9 mouse cellular contexts compared by ENCODE assay signal in genomic region chr2:35215363-35215762, GRCm38 (mm10). TPM values are rescaled to one million over a fixed set of nuclear protein-coding genes. Genes with fewer than 3 reads are reported as not detected.
DNase-seq lines count a peak whose midpoint lies in the region; ATAC-seq and TF ChIP-seq lines count a peak whose summit lies in the region.
"Had no signal": no experiment of that assay in that cellular context is flagged by ENCODE, and none has a peak within 500 bp of the region (broad histone marks: within the 10 kb centered on the region; RNA-seq: fewer than 3 reads in every experiment).

No protein-coding gene starts in this region.

- no peak for TF ChIP-seq POLR2A in lung, adult 2 months (IDR thresholded peaks at IDR 0.05; ENCODE audit: borderline replicate concordance, extremely low read depth, low read depth, low read length)

- intact Hi-C loops in gastrocnemius, postnatal 36 days (cut with DNase I), result loop anchor here (2.0 kb wide), 1 partner anchor 55 kb away; no protein-coding TSS in a partner anchor
- intact Hi-C loops in gastrocnemius, adult 2 months (cut with DNase I), result loop anchor here (2.0 kb wide), 1 partner anchor 55 kb away; no protein-coding TSS in a partner anchor

- H3K9me3 ChIP-seq in lung, postnatal 0 days (ENCODE audit: low read length), result no peaks in the 10 kb centered on the region
- no peaks in the 10 kb centered on the region for H3K9me3 ChIP-seq in forebrain, embryonic 12.5 days
- H3K9me3 ChIP-seq in kidney, embryonic 16.5 days (ENCODE audit: low read length), result no peaks in the 10 kb centered on the region
- H3K9me3 ChIP-seq in neural tube, embryonic 13.5 days, result no peaks in the 10 kb centered on the region
- H3K9me3 ChIP-seq: G1E had no signal

- DNase-seq in lung, postnatal 0 days (ENCODE audit: low spot score), result no peak
- DNase-seq in lung, adult 2 months, result no peak
- DNase-seq in gastrocnemius, postnatal 36 days, result no peak
- no peak for DNase-seq in gastrocnemius, adult 2 months
- DNase-seq in adrenal gland, postnatal 10 days, result no peak

- ATAC-seq in lung, postnatal 0 days, result no peak
- ATAC-seq in forebrain, embryonic 12.5 days (ENCODE audit: low FRiP score), result peak; percentile 44
- peak; percentile 28; the same call in 1 of the 2 replicates for ATAC-seq in kidney, embryonic 16.5 days (ENCODE audit: low FRiP score, low TSS enrichment)
- no peak; the same call in none of the 2 replicates for ATAC-seq in neural tube, embryonic 13.5 days (ENCODE audit: low read depth)

- 51% methylated on average over 14 of the region's 14 CpGs for WGBS in lung, postnatal 0 days
- 65% methylated on average over 14 of the region's 14 CpGs for whole genome bisulfite sequencing in lung, adult 2 months
- 9% methylated on average over 14 of the region's 14 CpGs for WGBS in forebrain, embryonic 12.5 days
- 52% methylated on average over 14 of the region's 14 CpGs for WGBS in kidney, embryonic 16.5 days
- WGBS in neural tube, embryonic 13.5 days, result 30% methylated on average over 14 of the region's 14 CpGs

- H3K36me3 ChIP-seq in lung, postnatal 0 days (ENCODE audit: insufficient read depth, low read length), result no peaks in the 10 kb centered on the region
- no peaks in the 10 kb centered on the region for H3K36me3 ChIP-seq in forebrain, embryonic 12.5 days (replicated peaks)
- no peaks in the 10 kb centered on the region for H3K36me3 ChIP-seq in kidney, embryonic 16.5 days (ENCODE audit: insufficient read depth, low read length)
- H3K36me3 ChIP-seq in neural tube, embryonic 13.5 days, result no peaks in the 10 kb centered on the region
- H3K36me3 ChIP-seq: G1E had no signal

- H3K4me3 ChIP-seq in lung, postnatal 0 days (ENCODE audit: low read depth, low read length), result no peak overlapping the region
- no peak overlapping the region for H3K4me3 ChIP-seq in lung, adult 2 months (replicated peaks; ENCODE audit: extremely low read depth, low read depth, low read length)
- H3K4me3 ChIP-seq in forebrain, embryonic 12.5 days (replicated peaks), result no peak overlapping the region
- H3K4me3 ChIP-seq in kidney, embryonic 16.5 days (ENCODE audit: low read length), result no peak overlapping the region
- H3K4me3 ChIP-seq in neural tube, embryonic 13.5 days, result no peak overlapping the region
- H3K4me3 ChIP-seq in gastrocnemius, adult 2 months, result no peak overlapping the region

- no peak for TF ChIP-seq EP300 in lung, postnatal 0 days (IDR thresholded peaks at IDR 0.05)

- H3K27ac ChIP-seq in lung, postnatal 0 days (ENCODE audit: low read length), result no peak overlapping the region
- H3K27ac ChIP-seq in forebrain, embryonic 12.5 days, result peak overlapping the region; percentile 66
- peak overlapping the region; percentile 76 for H3K27ac ChIP-seq in kidney, embryonic 16.5 days (ENCODE audit: low read length)
- H3K27ac ChIP-seq in neural tube, embryonic 13.5 days (replicated peaks), result peak overlapping the region; percentile 49; the same call in 1 of the 2 replicates
- no peak overlapping the region for H3K27ac ChIP-seq in gastrocnemius, adult 2 months

- no peak for TF ChIP-seq CTCF in lung, postnatal 0 days (IDR thresholded peaks at IDR 0.05)
- no peak for TF ChIP-seq CTCF in lung, adult 2 months (IDR thresholded peaks at IDR 0.05; ENCODE audit: insufficient read depth, low read length)
- TF ChIP-seq CTCF in gastrocnemius, adult 2 months (IDR thresholded peaks at IDR 0.05), result no peak

- peak overlapping the region; percentile 35; the same call in 1 of the 2 replicates for H3K4me2 ChIP-seq in lung, postnatal 0 days (replicated peaks; ENCODE audit: low read depth, low read length)
- H3K4me2 ChIP-seq in forebrain, embryonic 12.5 days, result peak overlapping the region; percentile 43
- H3K4me2 ChIP-seq in kidney, embryonic 16.5 days (replicated peaks; ENCODE audit: low read depth, low read length), result peak overlapping the region; percentile 48; the same call in 1 of the 2 replicates
- peak overlapping the region; percentile 43 for H3K4me2 ChIP-seq in neural tube, embryonic 13.5 days

- H3K27me3 ChIP-seq in lung, postnatal 0 days (replicated peaks; ENCODE audit: insufficient read depth, low read length), result no peaks in the 10 kb centered on the region
- H3K27me3 ChIP-seq in forebrain, embryonic 12.5 days, result no peaks in the 10 kb centered on the region
- H3K27me3 ChIP-seq in kidney, embryonic 16.5 days (ENCODE audit: insufficient read depth, low read length), result no peaks in the 10 kb centered on the region
- H3K27me3 ChIP-seq in neural tube, embryonic 13.5 days, result no peaks in the 10 kb centered on the region

- H3K9ac ChIP-seq in lung, postnatal 0 days (replicated peaks; ENCODE audit: low read depth), result no peak overlapping the region
- 0 out of 2 replicates have a peak overlapping the region, but pooled peaks have one; percentile 12 for H3K9ac ChIP-seq in forebrain, embryonic 12.5 days
- H3K9ac ChIP-seq in kidney, embryonic 16.5 days (replicated peaks; ENCODE audit: low read length), result no peak overlapping the region; the same call in 1 of the 2 replicates
- H3K9ac ChIP-seq in neural tube, embryonic 13.5 days, result 0 out of 2 replicates have a peak overlapping the region, but pooled peaks have one; percentile 12

- H3K4me1 ChIP-seq in lung, postnatal 0 days (ENCODE audit: insufficient read depth, low read depth, low read length), result no peaks in the 10 kb centered on the region
- H3K4me1 ChIP-seq in lung, adult 2 months (ENCODE audit: control insufficient read depth, insufficient read depth, low read length), result peaks cover 2% of the 10 kb centered on the region
- peaks cover 14% of the 10 kb centered on the region for H3K4me1 ChIP-seq in forebrain, embryonic 12.5 days
- H3K4me1 ChIP-seq in kidney, embryonic 16.5 days (ENCODE audit: insufficient read depth, low read length), result peaks cover 9% of the 10 kb centered on the region
- peaks cover 12% of the 10 kb centered on the region for H3K4me1 ChIP-seq in neural tube, embryonic 13.5 days (replicated peaks)

RNA-seq across cellular contexts. Expression of gene Rab14, which starts 14.4 kb away (rescaled TPM):
- polyA plus RNA-seq in lung, postnatal 0 days (2015; fragmentation: Nextera tagmentation; extraction: Ambion mirVana), result 434 and 473 TPM in 2 replicates
- polyA plus RNA-seq in lung, adult 2 months (2012; rRNA removed), result 120 and 360 TPM in 2 replicates
- 355 and 396 TPM in 2 replicates for polyA plus RNA-seq in forebrain, embryonic 12.5 days (2016; fragmentation: Nextera tagmentation; extraction: Ambion mirVana)
- polyA plus RNA-seq in kidney, embryonic 16.5 days (2015; fragmentation: Nextera tagmentation; extraction: Ambion mirVana), result 309 and 365 TPM in 2 replicates
- 428 and 458 TPM in 2 replicates for polyA plus RNA-seq in neural tube, embryonic 13.5 days (2015; fragmentation: Nextera tagmentation; extraction: Ambion mirVana)
- 10 to 100 TPM; 65.4 to 81.3 TPM for total RNA-seq in gastrocnemius, postnatal 36 days (2021)
- total RNA-seq in gastrocnemius, adult 2 months (2021), result 10 to 100 TPM; 87.9 to 91.5 TPM
- 100 to 1,000 TPM; 172 to 185 TPM for total RNA-seq in adrenal gland, postnatal 10 days (2021)

RNA-seq across cellular contexts. Expression of gene Gsn, which starts 40.8 kb away (rescaled TPM):
- 956 and 1,007 TPM in 2 replicates for polyA plus RNA-seq in lung, postnatal 0 days (2015; fragmentation: Nextera tagmentation; extraction: Ambion mirVana)
- 2,994 and 3,301 TPM in 2 replicates for polyA plus RNA-seq in lung, adult 2 months (2012; rRNA removed)
- polyA plus RNA-seq in forebrain, embryonic 12.5 days (2016; fragmentation: Nextera tagmentation; extraction: Ambion mirVana), result 27.2 and 32.7 TPM in 2 replicates
- 149 and 165 TPM in 2 replicates for polyA plus RNA-seq in kidney, embryonic 16.5 days (2015; fragmentation: Nextera tagmentation; extraction: Ambion mirVana)
- polyA plus RNA-seq in neural tube, embryonic 13.5 days (2015; fragmentation: Nextera tagmentation; extraction: Ambion mirVana), result 38.4 and 40.4 TPM in 2 replicates
- total RNA-seq in gastrocnemius, postnatal 36 days (2021), result 100 to 1,000 TPM; 396 to 415 TPM
- total RNA-seq in gastrocnemius, adult 2 months (2021), result 100 to 1,000 TPM; 676 to 777 TPM
- total RNA-seq in adrenal gland, postnatal 10 days (2021), result 100 to 1,000 TPM; 161 to 192 TPM

Comparison
In these comparisons a context has a peak if more than half of its experiments do, and no peak if none do; other contexts are left out.
1. ATAC-seq: peak in forebrain, embryonic 12.5 days (single experiment) and kidney, embryonic 16.5 days (single experiment); none in lung, postnatal 0 days (single experiment) and neural tube, embryonic 13.5 days (single experiment).
2. H3K27ac ChIP-seq: peak in forebrain, embryonic 12.5 days (single experiment), kidney, embryonic 16.5 days (single experiment) and neural tube, embryonic 13.5 days (single experiment); none in lung, postnatal 0 days (single experiment) and gastrocnemius, adult 2 months (single experiment).
3. H3K9ac ChIP-seq: peak in forebrain, embryonic 12.5 days (single experiment) and neural tube, embryonic 13.5 days (single experiment); none in lung, postnatal 0 days (single experiment) and kidney, embryonic 16.5 days (single experiment).
4. Peak in every context shown above with its lines, with median percentiles within 50 percentile points of each other: H3K4me2 ChIP-seq.